Mouse (Mus musculus): ENCODE results near the gene Zbtb40. TPM values are rescaled to one million over a fixed set of nuclear protein-coding genes. Genes with fewer than 3 reads are reported as not detected.
A peak's percentile ranks its signal among the peaks of the same experiment; 100 is the strongest.

The Zbtb40 gene
- polyA plus RNA-seq, 1 experiment, result 0.75 TPM

DNA sequence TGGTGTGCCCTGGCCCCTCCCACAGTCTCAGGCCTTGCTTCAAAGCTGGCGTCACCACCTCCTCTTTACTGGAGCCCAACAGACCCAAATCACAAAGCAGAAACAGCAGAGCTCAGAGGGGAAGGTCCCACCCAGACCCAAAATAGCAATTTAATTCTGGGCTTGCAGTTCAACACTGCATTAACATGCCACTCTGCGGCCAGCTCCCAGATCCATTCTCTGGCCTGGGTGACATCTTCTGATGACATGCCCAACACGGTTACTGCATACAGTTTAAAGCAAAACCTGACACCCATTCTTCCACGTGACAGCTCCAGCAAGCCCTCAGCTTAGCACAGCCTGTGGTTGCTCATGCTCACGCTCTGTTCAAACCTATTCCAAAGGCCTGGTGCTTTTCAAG, 4.1 kb downstream of the Zbtb40 start:
- Histone ChIP-seq H3K27ac (replicated peaks; ENCODE audit: low read depth, low read length) (no peak overlapping the region), H3K4me1 (ENCODE audit: control insufficient read depth, insufficient read depth, insufficient read length, low read length) (no peaks in the 10 kb centered on the region; the same call in 1 of the 2 replicates), H3K4me3 (ENCODE audit: insufficient read depth, low read depth, low read length) (no peak overlapping the region)

DNA sequence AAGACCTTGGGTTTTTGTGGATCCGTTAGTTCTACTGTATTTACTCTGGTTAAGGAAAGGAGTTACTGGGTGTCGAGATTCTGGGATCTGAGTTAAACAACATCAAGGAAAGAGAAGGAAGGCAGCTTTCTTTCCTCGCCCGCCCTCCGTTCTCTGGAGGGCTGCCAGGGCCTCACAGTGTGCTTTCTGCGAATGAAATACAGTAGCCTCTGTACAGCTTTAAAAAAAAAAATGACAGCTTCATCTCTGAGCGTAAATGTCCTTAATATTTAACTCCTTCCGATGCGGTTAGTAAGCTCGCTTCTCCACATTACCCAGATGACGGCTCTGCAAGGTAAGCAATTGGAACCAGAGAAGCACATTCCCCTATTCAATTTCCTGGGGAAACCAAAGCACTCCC, 4.8 kb downstream of the Zbtb40 start:
- H3K27ac ChIP-seq (replicated peaks; ENCODE audit: low read depth, low read length), result no peak overlapping the region
- H3K4me1 ChIP-seq (ENCODE audit: control insufficient read depth, insufficient read depth, insufficient read length, low read length), result no peaks in the 10 kb centered on the region; the same call in 1 of the 2 replicates
- H3K4me3 ChIP-seq (ENCODE audit: insufficient read depth, low read depth, low read length), result no peak overlapping the region

DNA sequence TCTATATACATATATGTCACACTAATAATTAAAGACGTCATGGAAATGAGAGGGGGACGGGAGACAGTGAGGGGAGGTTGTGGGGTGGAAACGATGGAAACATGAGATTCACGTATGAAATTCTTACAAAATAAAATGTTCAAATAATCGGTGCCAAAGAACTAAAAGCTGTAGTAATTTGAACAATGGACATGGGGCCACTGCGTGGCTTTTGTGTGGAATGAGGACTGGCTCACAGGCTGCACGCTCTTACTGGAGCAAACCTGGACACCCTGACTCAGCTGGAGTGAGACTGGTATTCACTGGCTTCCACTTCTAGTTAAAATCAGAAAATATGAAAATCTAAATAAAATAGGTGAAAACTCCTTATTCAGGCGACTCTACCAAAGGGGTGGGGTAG, 6.6 kb downstream of the Zbtb40 start:
- H3K4me3 ChIP-seq (ENCODE audit: insufficient read depth, low read depth, low read length), result no peak overlapping the region
- no peak overlapping the region for H3K27ac ChIP-seq (replicated peaks; ENCODE audit: low read depth, low read length)
- H3K4me1 ChIP-seq (ENCODE audit: control insufficient read depth, insufficient read depth, insufficient read length, low read length), result no peaks in the 10 kb centered on the region

DNA sequence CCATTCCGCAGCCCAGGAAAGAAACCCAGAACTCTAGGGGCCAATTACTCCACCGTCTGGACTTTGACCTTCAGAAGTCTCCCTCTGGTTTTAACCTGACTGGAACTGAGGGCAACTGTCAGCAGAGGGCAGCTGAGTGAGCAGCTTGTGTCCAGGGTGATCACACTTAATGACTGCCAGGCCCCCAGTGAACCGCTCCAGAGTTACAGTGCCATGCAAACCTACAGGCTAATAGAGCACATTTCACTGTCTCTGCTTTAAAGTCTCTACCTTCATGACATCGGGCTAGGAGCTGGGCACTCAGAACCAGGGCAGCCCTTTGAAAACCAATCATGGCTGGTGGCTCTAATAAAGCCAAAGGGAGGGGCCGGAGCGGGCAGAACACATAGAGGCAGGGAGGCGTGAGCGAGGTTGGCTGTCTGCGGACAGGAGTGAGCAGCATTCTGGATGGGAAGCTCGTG, 7.4 kb downstream of the Zbtb40 start:
- H3K27ac ChIP-seq (replicated peaks; ENCODE audit: low read depth, low read length), result 0 out of 2 replicates have a peak overlapping the region, but pooled peaks have one; percentile 8
- H3K4me3 ChIP-seq (ENCODE audit: insufficient read depth, low read depth, low read length), result no peak overlapping the region
- no peaks in the 10 kb centered on the region for H3K4me1 ChIP-seq (ENCODE audit: control insufficient read depth, insufficient read depth, insufficient read length, low read length)

DNA sequence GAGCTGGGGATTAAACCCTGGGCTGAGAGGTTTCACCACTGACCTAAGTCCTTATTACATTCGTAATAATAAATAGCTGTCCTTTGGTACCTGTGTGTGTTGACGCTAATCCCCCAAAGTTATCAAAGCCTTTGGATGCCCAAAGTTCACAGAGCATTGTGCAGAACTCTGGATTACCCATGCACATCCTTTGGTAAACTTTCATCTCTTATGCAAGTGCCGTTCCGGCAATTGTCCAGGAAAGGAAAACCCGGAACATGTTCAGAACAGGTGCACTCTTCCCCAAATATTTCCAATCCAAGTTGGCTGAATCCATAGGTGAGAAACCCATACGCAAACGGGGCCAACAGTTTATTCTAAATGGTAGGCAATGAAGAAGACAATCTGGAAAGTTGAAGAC, 9.2 kb downstream of the Zbtb40 start:
- H3K27ac ChIP-seq (replicated peaks; ENCODE audit: low read depth, low read length), result no peak overlapping the region

DNA sequence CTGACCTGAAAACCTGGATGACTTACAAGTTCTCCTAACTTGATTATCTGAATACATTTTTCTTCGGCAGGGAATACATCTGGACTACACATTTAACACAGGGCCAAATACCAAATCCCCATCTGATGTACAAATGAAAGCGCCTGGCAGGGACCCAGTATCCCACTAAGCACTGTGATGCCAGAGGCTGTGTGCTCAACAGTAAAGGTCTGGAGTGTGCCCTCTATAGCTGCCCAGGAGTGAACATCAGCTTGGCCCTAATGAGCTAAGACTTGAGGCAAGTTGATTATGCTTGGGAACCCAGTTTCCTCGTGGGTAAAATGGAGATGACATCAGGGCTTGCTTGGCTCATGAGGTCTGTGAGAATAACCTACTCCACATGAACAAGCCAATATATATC, 10.1 kb downstream of the Zbtb40 start:
- Histone ChIP-seq H3K4me1 (ENCODE audit: control insufficient read depth, insufficient read depth, insufficient read length, low read length) (no peaks in the 10 kb centered on the region), H3K4me3 (ENCODE audit: insufficient read depth, low read depth, low read length) (no peak overlapping the region), H3K27ac (replicated peaks; ENCODE audit: low read depth, low read length) (no peak overlapping the region)

More for the DNA sequence above, 9.2 kb downstream of the Zbtb40 start:
- Histone ChIP-seq H3K4me1 (ENCODE audit: control insufficient read depth, insufficient read depth, insufficient read length, low read length) (no peaks in the 10 kb centered on the region), H3K4me3 (ENCODE audit: insufficient read depth, low read depth, low read length) (no peak overlapping the region)

DNA sequence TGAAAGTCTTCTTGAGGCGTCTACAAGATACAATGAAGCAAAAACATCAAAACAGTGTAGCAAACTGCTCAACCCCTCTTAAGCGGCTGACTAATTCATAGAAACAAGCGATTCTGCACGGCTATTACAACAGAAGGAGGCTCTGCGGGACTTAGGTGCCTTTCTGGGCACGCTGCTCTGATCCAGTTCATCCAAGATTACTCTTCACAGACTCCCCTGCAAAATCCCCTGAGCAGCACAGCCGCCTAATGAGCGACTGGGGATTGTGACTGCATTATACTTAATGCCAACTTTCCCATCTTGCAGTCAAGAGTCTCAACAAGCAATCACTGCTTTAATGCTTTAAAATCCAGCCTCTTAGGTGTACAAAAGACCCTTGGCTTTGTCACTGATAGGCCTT, 10.5 kb downstream of the Zbtb40 start:
- Histone ChIP-seq H3K27ac (replicated peaks; ENCODE audit: low read depth, low read length) (no peak overlapping the region), H3K4me3 (ENCODE audit: insufficient read depth, low read depth, low read length) (no peak overlapping the region), H3K4me1 (ENCODE audit: control insufficient read depth, insufficient read depth, insufficient read length, low read length) (no peaks in the 10 kb centered on the region)

DNA sequence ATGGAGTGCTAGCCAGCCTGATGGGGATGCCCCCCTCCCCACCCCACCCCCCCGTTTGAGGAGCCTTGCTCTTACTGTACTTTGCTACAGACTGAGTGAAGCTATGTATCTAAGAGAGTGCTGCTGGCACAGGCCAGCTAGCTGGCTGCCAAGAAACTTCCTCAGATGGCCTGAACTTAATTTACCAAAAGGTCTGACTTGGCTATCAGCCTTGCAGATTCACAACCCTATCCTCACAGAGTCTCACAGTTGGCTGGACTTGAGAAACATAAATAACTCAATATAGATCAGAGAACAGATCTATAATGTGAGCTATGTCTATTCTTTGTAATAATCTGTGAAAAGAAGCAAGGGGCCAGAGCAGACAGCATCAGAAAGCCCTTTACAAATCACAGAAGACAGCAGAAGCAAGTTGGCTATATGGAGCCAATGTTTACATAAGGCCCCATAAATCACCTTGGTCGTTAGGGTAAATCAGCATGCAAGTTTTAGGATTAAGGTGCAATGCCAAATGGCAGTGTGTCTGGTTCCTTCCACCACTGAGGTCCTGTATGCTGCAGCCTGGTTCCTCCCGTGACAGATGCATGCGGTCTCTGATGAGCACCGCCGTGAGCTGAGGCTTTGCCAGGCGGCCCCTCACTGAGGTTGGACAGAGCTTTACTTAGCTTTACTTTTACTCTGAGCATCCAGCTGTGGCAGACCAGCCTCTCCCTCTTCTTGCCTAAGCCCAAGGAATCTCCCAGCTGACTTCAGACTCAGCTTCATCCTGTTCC, 15.3 kb downstream of the Zbtb40 start:
- Histone ChIP-seq H3K27ac (replicated peaks; ENCODE audit: low read depth, low read length) (no peak overlapping the region), H3K4me3 (ENCODE audit: insufficient read depth, low read depth, low read length) (no peak overlapping the region), H3K4me1 (ENCODE audit: control insufficient read depth, insufficient read depth, insufficient read length, low read length) (peaks cover 3% of the 10 kb centered on the region; the same call in 1 of the 2 replicates)

DNA sequence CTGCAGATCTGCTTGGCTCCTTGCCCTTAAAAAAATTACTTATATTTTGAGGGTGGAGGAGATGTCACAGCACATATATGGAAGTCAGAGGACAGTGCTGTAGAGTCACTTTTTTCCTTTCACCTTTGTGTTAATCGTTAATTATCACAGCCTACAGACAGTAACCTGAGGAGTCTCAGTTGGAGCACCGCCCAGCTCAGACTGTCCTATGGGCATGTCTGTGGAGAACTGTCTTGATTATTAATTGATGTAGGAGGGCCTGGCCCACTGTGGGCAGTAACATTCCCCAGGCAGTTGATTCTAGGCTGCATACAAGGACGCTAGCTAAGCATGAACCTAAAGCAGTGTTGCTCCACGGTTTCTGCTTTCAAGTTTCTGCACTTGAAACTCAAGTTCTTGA, 16.1 kb downstream of the Zbtb40 start:
- no peak overlapping the region for H3K27ac ChIP-seq (replicated peaks; ENCODE audit: low read depth, low read length)
- no peak overlapping the region for H3K4me3 ChIP-seq (ENCODE audit: insufficient read depth, low read depth, low read length)
- peaks cover 3% of the 10 kb centered on the region; the same call in 1 of the 2 replicates for H3K4me1 ChIP-seq (ENCODE audit: control insufficient read depth, insufficient read depth, insufficient read length, low read length)

DNA sequence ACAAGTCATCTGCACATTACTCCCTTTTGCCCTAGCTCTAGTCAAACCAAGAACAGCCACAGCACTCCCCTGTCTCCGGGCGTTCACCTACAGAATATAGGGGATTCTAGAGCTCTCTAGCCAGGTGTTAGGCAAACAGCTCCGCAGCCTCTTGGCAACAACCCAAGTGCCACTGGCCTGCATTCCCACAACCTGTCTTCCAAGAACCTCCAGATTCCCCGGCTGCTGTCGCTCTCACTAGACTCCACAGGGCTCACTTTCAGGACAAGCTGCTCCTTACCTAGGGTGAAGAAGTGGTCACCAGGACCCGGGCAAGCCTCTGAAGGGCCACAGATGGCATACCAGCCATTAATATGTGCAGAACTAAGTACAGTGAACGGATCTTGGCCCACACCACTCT, 17.3 kb downstream of the Zbtb40 start:
- no peak overlapping the region for H3K4me3 ChIP-seq (ENCODE audit: insufficient read depth, low read depth, low read length)

DNA sequence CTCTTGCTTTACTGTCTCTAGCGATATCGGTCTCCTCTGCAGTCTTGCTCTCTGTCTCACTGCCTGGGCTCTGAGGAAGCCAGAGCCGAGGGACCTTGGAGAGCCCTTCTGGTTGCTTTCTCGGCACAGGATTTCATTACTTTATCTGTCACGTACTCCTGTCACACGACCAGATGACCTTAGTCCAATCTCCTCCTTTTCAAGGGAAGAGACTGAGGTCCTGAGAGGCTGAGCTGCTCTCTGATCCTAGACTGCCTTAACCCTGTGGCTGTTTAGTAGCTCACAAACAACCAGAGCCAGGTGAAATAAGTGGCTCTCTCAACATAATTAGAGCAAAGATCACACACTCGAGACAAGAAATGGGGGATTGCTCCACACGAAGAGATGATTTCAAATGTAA, 19.3 kb downstream of the Zbtb40 start:
- H3K4me1 ChIP-seq (ENCODE audit: control insufficient read depth, insufficient read depth, insufficient read length, low read length), result peaks cover 3% of the 10 kb centered on the region
- no peak overlapping the region for H3K4me3 ChIP-seq (ENCODE audit: insufficient read depth, low read depth, low read length)
- no peak overlapping the region for H3K27ac ChIP-seq (replicated peaks; ENCODE audit: low read depth, low read length)

More for the DNA sequence above, 17.3 kb downstream of the Zbtb40 start:
- H3K4me1 ChIP-seq (ENCODE audit: control insufficient read depth, insufficient read depth, insufficient read length, low read length), result peaks cover 3% of the 10 kb centered on the region; the same call in 1 of the 2 replicates
- H3K27ac ChIP-seq (replicated peaks; ENCODE audit: low read depth, low read length), result no peak overlapping the region

DNA sequence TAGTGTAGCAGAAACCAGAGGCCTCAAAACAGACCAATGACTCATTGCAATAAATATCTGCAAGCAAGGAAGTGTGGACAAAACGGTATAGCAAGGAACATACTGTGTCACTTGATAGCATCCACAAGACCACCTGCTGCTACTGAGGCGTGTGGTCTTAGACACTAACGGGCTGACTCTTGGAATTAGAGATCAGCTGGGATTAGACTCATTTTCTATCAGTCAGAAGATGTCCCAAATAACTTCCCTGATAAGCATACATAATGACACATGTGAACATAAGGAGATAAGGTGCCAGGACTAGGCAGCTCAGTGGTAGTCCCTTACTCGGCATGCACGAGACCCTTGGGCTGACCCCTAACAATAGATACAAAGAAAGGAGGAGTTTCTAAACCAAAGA, 21.6 kb downstream of the Zbtb40 start:
- no peak overlapping the region for H3K27ac ChIP-seq (replicated peaks; ENCODE audit: low read depth, low read length)
- no peak overlapping the region for H3K4me3 ChIP-seq (ENCODE audit: insufficient read depth, low read depth, low read length)
- H3K4me1 ChIP-seq (ENCODE audit: control insufficient read depth, insufficient read depth, insufficient read length, low read length), result peaks cover 3% of the 10 kb centered on the region

DNA sequence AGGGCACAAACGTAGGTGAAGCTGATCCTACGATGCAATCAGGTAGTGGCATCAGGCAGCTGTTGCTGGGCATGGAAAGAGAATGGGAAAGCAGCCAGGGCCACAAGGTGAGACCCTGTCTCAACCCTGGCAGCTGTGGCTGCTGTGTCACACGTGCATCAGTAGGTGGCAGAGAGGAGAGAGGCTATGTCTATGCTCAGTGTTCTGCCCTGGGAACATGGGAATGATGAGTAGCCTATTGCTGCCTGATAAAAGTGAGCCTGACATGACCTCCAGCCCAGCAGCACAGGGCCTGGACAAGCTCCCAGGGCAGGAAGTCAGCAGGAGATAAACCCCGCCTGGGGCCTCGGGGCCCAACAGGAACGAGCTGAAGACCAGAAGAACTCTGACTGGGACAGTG, 23.0 kb downstream of the Zbtb40 start:
- Histone ChIP-seq H3K27ac (replicated peaks; ENCODE audit: low read depth, low read length) (no peak overlapping the region), H3K4me3 (ENCODE audit: insufficient read depth, low read depth, low read length) (no peak overlapping the region), H3K4me1 (ENCODE audit: control insufficient read depth, insufficient read depth, insufficient read length, low read length) (peaks cover 3% of the 10 kb centered on the region)

DNA sequence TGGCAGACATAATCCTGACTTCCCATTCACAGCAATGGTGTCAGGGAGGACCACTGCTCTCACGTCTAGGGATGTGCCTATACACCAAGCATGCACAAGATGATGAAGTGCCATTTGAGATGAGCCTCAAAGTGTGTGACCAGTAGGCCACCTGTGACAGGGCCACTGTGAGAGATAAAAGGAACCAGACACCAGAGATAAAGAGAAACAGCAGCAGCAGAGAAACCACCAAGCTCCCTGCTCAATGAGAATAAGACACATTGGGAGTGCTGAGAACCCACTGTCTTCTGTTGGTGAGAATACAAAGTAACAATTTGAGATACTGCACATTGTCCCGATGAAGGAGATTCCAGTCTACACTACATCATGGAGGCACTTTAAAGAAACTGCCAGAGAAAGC, 23.5 kb downstream of the Zbtb40 start:
- peaks cover 3% of the 10 kb centered on the region for H3K4me1 ChIP-seq (ENCODE audit: control insufficient read depth, insufficient read depth, insufficient read length, low read length)
- no peak overlapping the region for H3K27ac ChIP-seq (replicated peaks; ENCODE audit: low read depth, low read length)
- no peak overlapping the region for H3K4me3 ChIP-seq (ENCODE audit: insufficient read depth, low read depth, low read length)

DNA sequence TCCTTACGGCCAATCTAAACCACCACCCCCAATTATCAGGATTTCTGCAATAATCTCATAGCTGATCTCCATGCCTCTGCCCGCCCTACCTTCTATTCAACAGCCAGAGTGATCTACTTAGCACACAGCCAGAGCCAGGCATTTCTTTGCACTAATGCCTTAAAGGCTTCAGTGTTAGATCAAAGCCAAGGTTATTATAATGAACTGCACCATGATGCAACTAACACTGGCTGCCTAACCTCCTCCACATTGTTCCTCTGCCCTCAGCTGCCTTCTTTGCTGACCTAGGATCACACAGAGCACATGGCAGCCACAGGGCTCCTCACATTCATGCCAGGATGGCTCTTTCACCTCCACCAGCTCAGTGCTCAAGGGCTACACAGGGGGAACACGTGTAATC, 28.5 kb downstream of the Zbtb40 start:
- Histone ChIP-seq H3K4me1 (ENCODE audit: control insufficient read depth, insufficient read depth, insufficient read length, low read length) (no peaks in the 10 kb centered on the region), H3K27ac (replicated peaks; ENCODE audit: low read depth, low read length) (no peak overlapping the region), H3K4me3 (ENCODE audit: insufficient read depth, low read depth, low read length) (no peak overlapping the region)

DNA sequence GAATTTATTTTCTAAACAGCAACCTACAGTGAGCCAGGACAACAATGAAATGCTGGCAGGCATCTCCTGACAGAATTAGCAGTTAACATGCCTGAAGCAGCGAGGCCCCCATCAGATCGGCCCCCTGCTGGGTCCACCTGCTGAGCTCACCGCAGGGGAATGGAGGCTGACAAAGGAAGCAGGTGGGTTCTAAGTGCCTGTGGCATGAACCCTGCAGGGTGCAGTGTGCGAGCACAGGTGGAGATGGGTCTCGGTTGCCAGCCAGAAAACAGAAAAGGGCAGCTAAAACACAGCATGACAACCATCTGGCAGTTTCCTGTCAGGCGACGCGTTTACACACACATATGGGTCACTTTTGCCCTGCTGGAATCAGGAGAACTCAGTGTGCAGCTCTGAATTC, 32.7 kb downstream of the Zbtb40 start:
- Histone ChIP-seq H3K4me3 (ENCODE audit: insufficient read depth, low read depth, low read length) (no peak overlapping the region), H3K4me1 (ENCODE audit: control insufficient read depth, insufficient read depth, insufficient read length, low read length) (no peaks in the 10 kb centered on the region), H3K27ac (replicated peaks; ENCODE audit: low read depth, low read length) (no peak overlapping the region)
